Mouse (Mus musculus) heart, adult 2 months (tissue): ENCODE results near the gene Myl6b.

ENCODE experiments used
- CTCF ChIP-seq: fragments of 200-600 bp; IDR thresholded peaks from 2 replicates; pipeline ENCODE4 v1.8.1; 2022; ENCODE audit warnings: antibody characterized with exemption, mild to moderate bottlenecking, moderate library complexity
- EP300 ChIP-seq: fragments of 200-500 bp; IDR thresholded peaks from 2 replicates; pipeline ENCODE4 v1.6.1; 2011; ENCODE audit warnings: low read depth, low read length, control low read depth; ENCODE audit not compliant: insufficient read depth

GRCm38 (mm10) chr10:128545570-128545898 is 47.0 kb upstream of the Myl6b start:
- TF ChIP-seq CTCF (no peak), EP300 (no peak)
